ENCODE assay signal across 8 mouse cellular contexts in the genomic region with DNA sequence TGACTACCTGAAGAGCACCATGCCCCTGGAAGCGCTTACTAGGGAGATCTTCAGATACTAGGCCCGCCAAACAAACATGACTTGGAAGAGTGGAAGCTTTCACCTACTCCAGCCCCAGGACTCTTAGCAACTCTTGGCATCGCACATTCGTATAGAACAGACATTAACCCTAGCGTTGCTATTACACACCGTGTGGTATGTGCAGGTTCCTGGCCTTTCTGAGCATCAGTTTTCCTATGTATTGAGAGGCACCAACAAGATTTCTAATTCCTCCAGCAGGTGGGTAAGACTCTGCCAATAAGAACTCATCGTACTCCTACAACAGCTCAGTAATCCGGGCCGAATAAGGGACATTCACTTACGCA. TPM values are rescaled to one million over a fixed set of nuclear protein-coding genes. Genes with fewer than 3 reads are reported as not detected.
DNase-seq lines count a peak whose midpoint lies in the region; ATAC-seq and TF ChIP-seq lines count a peak whose summit lies in the region.

No protein-coding gene starts in this region.

- H3K27ac ChIP-seq in spleen, adult 2 months (ENCODE audit: insufficient read depth, low read length): no peak overlapping the region
- H3K27ac ChIP-seq in liver, embryonic 11.5 days (ENCODE audit: low read depth, low read length): peak overlapping the region; percentile 52
- H3K27ac ChIP-seq in stomach, postnatal 0 days (replicated peaks): peak overlapping the region; percentile 58

- peak overlapping the region; percentile 97 for H3K4me2 ChIP-seq in liver, embryonic 11.5 days
- H3K4me2 ChIP-seq in stomach, postnatal 0 days (replicated peaks; ENCODE audit: low read depth): peak overlapping the region; percentile 86

- no peak for TF ChIP-seq EP300 in stomach, postnatal 0 days (optimal IDR thresholded peaks at IDR 0.05)

- no peak for TF ChIP-seq CTCF in spleen, adult 2 months (IDR thresholded peaks at IDR 0.05; ENCODE audit: extremely low read depth, insufficient read depth, insufficient read length, insufficient replicate concordance)
- no peak for TF ChIP-seq CTCF in stomach, postnatal 0 days (IDR thresholded peaks at IDR 0.05; ENCODE audit: low read depth)

- H3K9me3 ChIP-seq in erythroblast, embryonic 14.5 days (ENCODE audit: control insufficient read depth, low read length): peaks cover 7% of the 10 kb centered on the region; the same call in 1 of the 2 replicates
- H3K9me3 ChIP-seq in liver, embryonic 11.5 days (ENCODE audit: control insufficient read depth, low read length): no peaks in the 10 kb centered on the region
- no peaks in the 10 kb centered on the region for H3K9me3 ChIP-seq in stomach, postnatal 0 days (ENCODE audit: control insufficient read depth, low read length)

- no peak for DNase-seq in spleen, adult 2 months (ENCODE audit: low read depth in 1 of 2, low spot score in 2 of 2)
- DNase-seq in spleen, postnatal 4 days (ENCODE audit: low spot score in 2 of 2): no peak
- no peak for DNase-seq in liver, embryonic 11.5 days (ENCODE audit: low spot score)
- DNase-seq in stomach, postnatal 0 days (ENCODE audit: low spot score): no peak
- DNase-seq in adrenal gland, postnatal 10 days: no peak
- no peak for DNase-seq in ovary, postnatal 10 days (ENCODE audit: low spot score)

- no peak for TF ChIP-seq POLR2A in spleen, adult 2 months (IDR thresholded peaks at IDR 0.05; ENCODE audit: low read depth, low read length)

- ATAC-seq in erythroblast, adult 5-6 weeks (replicated peaks; ENCODE audit: low FRiP score, poor library complexity, severe bottlenecking): no peak
- peak; percentile 3 for ATAC-seq in liver, embryonic 11.5 days (replicated peaks; ENCODE audit: low FRiP score)
- peak; percentile 8; the same call in 1 of the 2 replicates for ATAC-seq in stomach, postnatal 0 days (ENCODE audit: low FRiP score, low TSS enrichment)

- 35% methylated on average over 10 of the region's 10 CpGs for WGBS in spleen, adult 2 months
- 6% methylated on average over 10 of the region's 10 CpGs for WGBS in liver, embryonic 11.5 days
- 9% methylated on average over 10 of the region's 10 CpGs for WGBS in stomach, postnatal 0 days

- peak overlapping the region; percentile 71 for H3K9ac ChIP-seq in liver, embryonic 11.5 days (ENCODE audit: low read depth, low read length)
- peak overlapping the region; percentile 64 for H3K9ac ChIP-seq in stomach, postnatal 0 days (ENCODE audit: low read length)

- peaks cover 28% of the 10 kb centered on the region for H3K4me1 ChIP-seq in erythroblast, embryonic 14.5 days (ENCODE audit: control insufficient read depth)
- peaks cover 2% of the 10 kb centered on the region for H3K4me1 ChIP-seq in spleen, adult 2 months (ENCODE audit: control insufficient read depth, insufficient read depth, insufficient read length)
- peaks cover 45% of the 10 kb centered on the region for H3K4me1 ChIP-seq in liver, embryonic 11.5 days (replicated peaks; ENCODE audit: control insufficient read depth, insufficient read depth, low read length)
- peaks cover 4% of the 10 kb centered on the region for H3K4me1 ChIP-seq in stomach, postnatal 0 days (replicated peaks; ENCODE audit: control insufficient read depth, insufficient read depth)

- H3K4me3 ChIP-seq in erythroblast, embryonic 14.5 days (replicated peaks): peak overlapping the region; percentile 62
- H3K4me3 ChIP-seq in spleen, adult 2 months (ENCODE audit: extremely low read depth, insufficient read depth, insufficient read length): peak overlapping the region; percentile 68
- H3K4me3 ChIP-seq in liver, embryonic 11.5 days (ENCODE audit: low read depth, low read length): peak overlapping the region; percentile 76
- peak overlapping the region; percentile 81 for H3K4me3 ChIP-seq in stomach, postnatal 0 days (ENCODE audit: low read depth, low read length)

- H3K27me3 ChIP-seq in erythroblast, embryonic 14.5 days (ENCODE audit: control insufficient read depth): peaks cover 82% of the 10 kb centered on the region
- H3K27me3 ChIP-seq in spleen, adult 2 months (ENCODE audit: control insufficient read depth, insufficient read depth, low read length): peaks cover 5% of the 10 kb centered on the region
- peaks cover 11% of the 10 kb centered on the region for H3K27me3 ChIP-seq in liver, embryonic 11.5 days (replicated peaks; ENCODE audit: control insufficient read depth, insufficient read depth, low read length)
- no peaks in the 10 kb centered on the region for H3K27me3 ChIP-seq in stomach, postnatal 0 days (ENCODE audit: control insufficient read depth, insufficient read depth, low read length)

- no peaks in the 10 kb centered on the region for H3K36me3 ChIP-seq in erythroblast, embryonic 14.5 days (ENCODE audit: control insufficient read depth)
- no peaks in the 10 kb centered on the region for H3K36me3 ChIP-seq in spleen, adult 2 months (ENCODE audit: control insufficient read depth, insufficient read depth, low read length)
- H3K36me3 ChIP-seq in liver, embryonic 11.5 days (ENCODE audit: control insufficient read depth, insufficient read depth, low read length): no peaks in the 10 kb centered on the region
- no peaks in the 10 kb centered on the region for H3K36me3 ChIP-seq in stomach, postnatal 0 days (ENCODE audit: control insufficient read depth, insufficient read depth, low read length)

RNA-seq across cellular contexts. Expression of gene Ccdc102a, which starts 1.0 kb away (rescaled TPM):
- 0.02 and 0.06 TPM in 2 replicates for polyA plus RNA-seq in erythroblast, embryonic 14.5 days (2012)
- total RNA-seq in erythroblast, adult 5-6 weeks (2015; ENCODE audit: low replicate concordance): not detected in 2 replicates
- total RNA-seq in erythroblast, adult 5-6 weeks (2017; ENCODE audit: low replicate concordance): 1.3 and 1.4 TPM in 2 replicates
- polyA plus RNA-seq in spleen, adult 2 months (2012; rRNA removed): 10.7 and 14.2 TPM in 2 replicates
- polyA plus RNA-seq in liver, embryonic 11.5 days (2014; fragmentation: Nextera tagmentation; extraction: Ambion mirVana): 16.4 and 17.6 TPM in 2 replicates
- polyA plus RNA-seq in stomach, postnatal 0 days (2015; fragmentation: Nextera tagmentation; extraction: Ambion mirVana): 12.0 and 12.7 TPM in 2 replicates
- total RNA-seq in adrenal gland, postnatal 10 days (2021): 10 to 100 TPM; 11.0 to 11.7 TPM

RNA-seq across cellular contexts. Expression of gene Adgrg5, which starts 6.6 kb away (rescaled TPM):
- polyA plus RNA-seq in erythroblast, embryonic 14.5 days (2012): 0.03 TPM in 1 of 2 replicates, not detected in the other
- 0.19 and 1.0 TPM in 2 replicates for total RNA-seq in erythroblast, adult 5-6 weeks (2015; ENCODE audit: low replicate concordance)
- 0.85 TPM in 1 of 2 replicates, not detected in the other for total RNA-seq in erythroblast, adult 5-6 weeks (2017; ENCODE audit: low replicate concordance)
- 36.0 and 43.2 TPM in 2 replicates for polyA plus RNA-seq in spleen, adult 2 months (2012; rRNA removed)
- polyA plus RNA-seq in liver, embryonic 11.5 days (2014; fragmentation: Nextera tagmentation; extraction: Ambion mirVana): 1.9 and 2.0 TPM in 2 replicates
- 0.15 and 0.27 TPM in 2 replicates for polyA plus RNA-seq in stomach, postnatal 0 days (2015; fragmentation: Nextera tagmentation; extraction: Ambion mirVana)
- total RNA-seq in adrenal gland, postnatal 10 days (2021): under 1 TPM; 0.27 to 0.82 TPM

RNA-seq across cellular contexts. Expression of gene Dok4, which starts 40.8 kb away (rescaled TPM):
- 11.8 and 12.5 TPM in 2 replicates for polyA plus RNA-seq in erythroblast, embryonic 14.5 days (2012)
- 1.2 and 1.5 TPM in 2 replicates for total RNA-seq in erythroblast, adult 5-6 weeks (2015; ENCODE audit: low replicate concordance)
- 4.0 and 6.0 TPM in 2 replicates for total RNA-seq in erythroblast, adult 5-6 weeks (2017; ENCODE audit: low replicate concordance)
- 5.3 and 5.8 TPM in 2 replicates for polyA plus RNA-seq in spleen, adult 2 months (2012; rRNA removed)
- polyA plus RNA-seq in liver, embryonic 11.5 days (2014; fragmentation: Nextera tagmentation; extraction: Ambion mirVana): 13.2 and 13.9 TPM in 2 replicates
- 19.3 and 20.5 TPM in 2 replicates for polyA plus RNA-seq in stomach, postnatal 0 days (2015; fragmentation: Nextera tagmentation; extraction: Ambion mirVana)
- 10 to 100 TPM; 26.3 to 26.7 TPM for total RNA-seq in adrenal gland, postnatal 10 days (2021)

RNA-seq across cellular contexts. Expression of gene Adgrg1, which starts 57.6 kb away (rescaled TPM):
- 14.3 and 18.4 TPM in 2 replicates for polyA plus RNA-seq in erythroblast, embryonic 14.5 days (2012)
- total RNA-seq in erythroblast, adult 5-6 weeks (2015; ENCODE audit: low replicate concordance): 28.2 and 32.1 TPM in 2 replicates
- total RNA-seq in erythroblast, adult 5-6 weeks (2017; ENCODE audit: low replicate concordance): 7.1 and 7.5 TPM in 2 replicates
- 32.0 and 37.1 TPM in 2 replicates for polyA plus RNA-seq in spleen, adult 2 months (2012; rRNA removed)
- 125 and 137 TPM in 2 replicates for polyA plus RNA-seq in liver, embryonic 11.5 days (2014; fragmentation: Nextera tagmentation; extraction: Ambion mirVana)
- polyA plus RNA-seq in stomach, postnatal 0 days (2015; fragmentation: Nextera tagmentation; extraction: Ambion mirVana): 42.4 and 50.9 TPM in 2 replicates
- total RNA-seq in adrenal gland, postnatal 10 days (2021): 10 to 100 TPM; 35.9 to 48.9 TPM

RNA-seq across cellular contexts. Expression of gene Polr2c, which starts 59.7 kb away (rescaled TPM):
- 3.5 and 4.1 TPM in 2 replicates for polyA plus RNA-seq in erythroblast, embryonic 14.5 days (2012)
- 29.8 and 37.4 TPM in 2 replicates for total RNA-seq in erythroblast, adult 5-6 weeks (2015; ENCODE audit: low replicate concordance)
- total RNA-seq in erythroblast, adult 5-6 weeks (2017; ENCODE audit: low replicate concordance): 26.9 and 36.0 TPM in 2 replicates
- 56.4 and 56.8 TPM in 2 replicates for polyA plus RNA-seq in spleen, adult 2 months (2012; rRNA removed)
- polyA plus RNA-seq in liver, embryonic 11.5 days (2014; fragmentation: Nextera tagmentation; extraction: Ambion mirVana): 162 and 172 TPM in 2 replicates
- polyA plus RNA-seq in stomach, postnatal 0 days (2015; fragmentation: Nextera tagmentation; extraction: Ambion mirVana): 70.4 and 72.7 TPM in 2 replicates
- total RNA-seq in adrenal gland, postnatal 10 days (2021): 10 to 100 TPM; 56.7 to 64.3 TPM

Comparison
In these comparisons a context has a peak if more than half of its experiments do, and no peak if none do; other contexts are left out.
1. RNA of gene Ccdc102a, which starts 1.0 kb away (polyA plus RNA-seq): 16.4 to 17.6 TPM in liver, embryonic 11.5 days, 12.0 to 12.7 TPM in stomach, postnatal 0 days and 10.7 to 14.2 TPM in spleen, adult 2 months; 0.02 to 0.06 TPM in erythroblast, embryonic 14.5 days; every median in the first group is over 10 times any median in the second.
2. RNA of gene Adgrg5, which starts 6.6 kb away (polyA plus RNA-seq): 36.0 to 43.2 TPM in spleen, adult 2 months; 1.9 to 2.0 TPM in liver, embryonic 11.5 days, 0.15 to 0.27 TPM in stomach, postnatal 0 days and 0.03 TPM in erythroblast, embryonic 14.5 days; every median in the first group is over 10 times any median in the second.
3. Peak in every context shown above with its lines, with median percentiles within 50 percentile points of each other: H3K4me3 ChIP-seq.